ENCODE assay signal across 14 mouse cellular contexts in genomic region chr10:92438621-92439394, GRCm38 (mm10).
DNase-seq lines count a peak whose midpoint lies in the region; ATAC-seq and TF ChIP-seq lines count a peak whose summit lies in the region.
"Had no signal": no experiment of that assay in that cellular context is flagged by ENCODE, and none has a peak within 500 bp of the region (broad histone marks: within the 10 kb centered on the region; RNA-seq: fewer than 3 reads in every experiment).

No protein-coding gene starts in this region.

- H3K4me1 ChIP-seq in hindbrain, embryonic 10.5 days (replicated peaks) = peaks cover 10% of the 10 kb centered on the region
- no peaks in the 10 kb centered on the region for H3K4me1 ChIP-seq in intestine, postnatal 0 days (replicated peaks; ENCODE audit: control insufficient read depth, insufficient read depth, low read length)
- H3K4me1 ChIP-seq: liver, embryonic 15.5 days; neural tube, embryonic 12.5 days had no signal

- no peak for ATAC-seq in intestine, postnatal 0 days
- ATAC-seq: CD4-positive, CD25-positive, alpha-beta regulatory T cell, adult 4 months had no signal

- DNase-seq in right cerebral cortex, postnatal 4 days = peak; percentile 11
- no peak for DNase-seq in right cerebral cortex, postnatal 36 days (ENCODE audit: low spot score in 2 of 2)
- peak; percentile 9 for DNase-seq in hindbrain, embryonic 10.5 days (ENCODE audit: low spot score)
- peak; percentile 45 to 55 for DNase-seq in layer of hippocampus, postnatal 10 days (ENCODE audit: low spot score in 2 of 2)
- peak; percentile 12 for DNase-seq in telencephalon, adult 2 months (ENCODE audit: low read depth, low spot score)
- no peak for DNase-seq in urinary bladder, postnatal 36 days (ENCODE audit: low spot score in 2 of 2)
- DNase-seq in ovary, postnatal 36 days (ENCODE audit: low spot score) = no peak
- DNase-seq: heart, postnatal 14 days; kidney, adult 9 months had no signal

- no peak overlapping the region for H3K4me2 ChIP-seq in intestine, postnatal 0 days (replicated peaks; ENCODE audit: low read depth)
- H3K4me2 ChIP-seq: liver, embryonic 15.5 days; neural tube, embryonic 12.5 days had no signal

- no peaks in the 10 kb centered on the region for H3K27me3 ChIP-seq in hindbrain, embryonic 10.5 days (ENCODE audit: insufficient read depth, poor library complexity, severe bottlenecking)
- H3K27me3 ChIP-seq in intestine, postnatal 0 days (replicated peaks; ENCODE audit: control insufficient read depth, insufficient read depth, low read length) = no peaks in the 10 kb centered on the region
- H3K27me3 ChIP-seq: liver, embryonic 15.5 days; neural tube, embryonic 12.5 days had no signal

- no peak for TF ChIP-seq CTCF in intestine, postnatal 0 days (IDR thresholded peaks at IDR 0.05; ENCODE audit: low read depth)

- H3K9ac ChIP-seq in intestine, postnatal 0 days (ENCODE audit: low read depth, low read length) = no peak overlapping the region
- H3K9ac ChIP-seq: liver, embryonic 15.5 days; neural tube, embryonic 12.5 days had no signal

- no peaks in the 10 kb centered on the region for H3K9me3 ChIP-seq in hindbrain, embryonic 10.5 days
- no peaks in the 10 kb centered on the region for H3K9me3 ChIP-seq in intestine, postnatal 0 days (ENCODE audit: control insufficient read depth)
- H3K9me3 ChIP-seq: liver, embryonic 15.5 days; neural tube, embryonic 12.5 days had no signal

- no peaks in the 10 kb centered on the region for H3K36me3 ChIP-seq in hindbrain, embryonic 10.5 days
- H3K36me3 ChIP-seq in intestine, postnatal 0 days (ENCODE audit: control insufficient read depth, insufficient read depth) = no peaks in the 10 kb centered on the region
- H3K36me3 ChIP-seq: liver, embryonic 15.5 days; neural tube, embryonic 12.5 days had no signal

- no peak overlapping the region for H3K4me3 ChIP-seq in hindbrain, embryonic 10.5 days
- H3K4me3 ChIP-seq in intestine, postnatal 0 days (ENCODE audit: low read depth, low read length) = no peak overlapping the region
- H3K4me3 ChIP-seq: liver, embryonic 15.5 days; neural tube, embryonic 12.5 days had no signal

- H3K27ac ChIP-seq in hindbrain, embryonic 10.5 days = no peak overlapping the region
- H3K27ac ChIP-seq in intestine, postnatal 0 days (ENCODE audit: low read depth, low read length) = no peak overlapping the region
- H3K27ac ChIP-seq: liver, embryonic 15.5 days; macrophage; neural tube, embryonic 12.5 days had no signal

- WGBS in hindbrain, embryonic 10.5 days = 36% methylated on average over 8 of the region's 8 CpGs
- WGBS in intestine, postnatal 0 days = 64% methylated on average over 8 of the region's 8 CpGs

Comparison
In these comparisons a context has a peak if more than half of its experiments do, and no peak if none do; other contexts are left out.
1. DNase-seq: peak in right cerebral cortex, postnatal 4 days (single experiment), hindbrain, embryonic 10.5 days (single experiment), layer of hippocampus, postnatal 10 days (2 of 2) and telencephalon, adult 2 months (single experiment); none in right cerebral cortex, postnatal 36 days (0 of 2), urinary bladder, postnatal 36 days (0 of 2) and ovary, postnatal 36 days (single experiment).